Mouse (Mus musculus) neural tube, embryonic 14.5 days (tissue): ENCODE data around the gene Ror2. TPM values are rescaled to one million over a fixed set of nuclear protein-coding genes. Genes with fewer than 3 reads are reported as not detected.

Experiments
- ATAC-seq: fragments of 200-750 bp; cut with Nextera tagmentation; 2 replicates; pipeline ENCODE4 v1.8.0; 2017; ENCODE audit warnings: low read depth, mild to moderate bottlenecking, moderate TSS enrichment, moderate library complexity
- H3K27ac ChIP-seq: fragments of 300-500 bp; sonication (generic); 2 replicates; pipeline ENCODE4 v1.5.1; 2014; ENCODE audit warnings: low read depth, mild to moderate bottlenecking, control low read depth, low read length, moderate library complexity, mixed read lengths
- H3K27me3 ChIP-seq: fragments of 300-500 bp; sonication (generic); 2 replicates; pipeline ENCODE4 v1.6.1; 2014; ENCODE audit warnings: low read length; ENCODE audit not compliant: control insufficient read depth, insufficient read depth
- H3K36me3 ChIP-seq: fragments of 300-500 bp; sonication (generic); 2 replicates; pipeline ENCODE4 v1.6.1; 2014; ENCODE audit warnings: low read length, mixed read lengths; ENCODE audit not compliant: control insufficient read depth, insufficient read depth
- H3K4me1 ChIP-seq: fragments of 300-500 bp; sonication (generic); 2 replicates; pipeline ENCODE4 v1.6.1; 2014; ENCODE audit warnings: low read length; ENCODE audit not compliant: control insufficient read depth, insufficient read depth
- H3K4me2 ChIP-seq: fragments of 300-500 bp; sonication (generic); 2 replicates; pipeline ENCODE4 v1.6.1; 2014; ENCODE audit warnings: mild to moderate bottlenecking, low read depth, low read length, control low read depth
- H3K4me3 ChIP-seq: fragments of 300-500 bp; sonication (generic); 2 replicates; pipeline ENCODE4 v1.5.1; 2014; ENCODE audit warnings: low read depth, low read length, control low read depth, mixed read lengths
- H3K9ac ChIP-seq: fragments of 300-500 bp; sonication (generic); replicated peaks from 2 replicates; pipeline ENCODE4 v1.6.1; 2014; ENCODE audit warnings: low read depth, mild to moderate bottlenecking, control low read depth, low read length, mixed read lengths
- H3K9me3 ChIP-seq: fragments of 300-500 bp; sonication (generic); 2 replicates; pipeline ENCODE4 v1.6.1; 2016; ENCODE audit warnings: low read length; ENCODE audit not compliant: control insufficient read depth
- WGBS: fragments of 180-500 bp; shearing (Covaris S2); extraction: QIAGEN DNeasy Blood & Tissue Kit; methylation state at CpG from one replicate; pipeline ENCODE4 v1.1.7; 2014; 5-methylcytosine and 5-hydroxymethylcytosine counted together
- polyA plus RNA-seq: library from polyadenylated mRNA; unstranded; fragments of >200 nt; fragmentation: Nextera tagmentation; extraction: Ambion mirVana; gene quantifications from 2 replicates; pipeline ENCODE4 v1.2.1, GENCODE M21; 2014

Gene Ror2
- polyA plus RNA-seq, 1 experiment from 2014 or later = 1.1 TPM

GRCm38 (mm10) chr13:53248080-53248479 is 37.8 kb downstream of the Ror2 start:
- Histone ChIP-seq H3K36me3 (no peaks in the 10 kb centered on the region), H3K4me2 (no peak overlapping the region), H3K4me1 (no peaks in the 10 kb centered on the region), H3K27ac (no peak overlapping the region), H3K27me3 (no peaks in the 10 kb centered on the region), H3K9ac (no peak overlapping the region), H3K4me3 (no peak overlapping the region), H3K9me3 (no peaks in the 10 kb centered on the region)
- ATAC-seq = no peak
- WGBS = 46% methylated on average over 6 of the region's 6 CpGs

GRCm38 (mm10) chr13:53247175-53247574 is 38.7 kb downstream of the Ror2 start:
- H3K9me3 ChIP-seq = no peaks in the 10 kb centered on the region
- ATAC-seq = no peak
- no peak overlapping the region for H3K9ac ChIP-seq
- no peaks in the 10 kb centered on the region for H3K27me3 ChIP-seq
- no peaks in the 10 kb centered on the region for H3K36me3 ChIP-seq
- no peak overlapping the region for H3K27ac ChIP-seq
- no peaks in the 10 kb centered on the region for H3K4me1 ChIP-seq
- no peak overlapping the region for H3K4me3 ChIP-seq
- WGBS = 79% methylated on average over 6 of the region's 6 CpGs
- no peak overlapping the region for H3K4me2 ChIP-seq

GRCm38 (mm10) chr13:53244151-53244550 is 41.8 kb downstream of the Ror2 start:
- Histone ChIP-seq H3K9me3 (no peaks in the 10 kb centered on the region), H3K27me3 (no peaks in the 10 kb centered on the region), H3K9ac (no peak overlapping the region), H3K4me2 (no peak overlapping the region), H3K27ac (no peak overlapping the region), H3K4me3 (no peak overlapping the region), H3K36me3 (no peaks in the 10 kb centered on the region), H3K4me1 (no peaks in the 10 kb centered on the region)
- no peak for ATAC-seq
- 62% methylated on average over 8 of the region's 8 CpGs for WGBS

- no peak overlapping the region for H3K9ac ChIP-seq
- H3K4me1 ChIP-seq = peaks cover 8% of the 10 kb centered on the region
- H3K4me3 ChIP-seq = no peak overlapping the region
- WGBS = 59% methylated on average over 10 of the region's 10 CpGs
- no peaks in the 10 kb centered on the region for H3K36me3 ChIP-seq
- no peak overlapping the region for H3K4me2 ChIP-seq
- H3K9me3 ChIP-seq = no peaks in the 10 kb centered on the region
- H3K27ac ChIP-seq = no peak overlapping the region
- ATAC-seq = no peak
- H3K27me3 ChIP-seq = no peaks in the 10 kb centered on the region
These were observed 48.5 kb downstream of the Ror2 start for GRCm38 (mm10) chr13:53237455-53237854.

GRCm38 (mm10) chr13:53236434-53237401 is 49.2 kb downstream of the Ror2 start:
- 24% methylated on average over 18 of the region's 18 CpGs for WGBS
- H3K4me2 ChIP-seq = no peak overlapping the region
- peak; percentile 64 for ATAC-seq
- no peaks in the 10 kb centered on the region for H3K9me3 ChIP-seq
- no peak overlapping the region for H3K4me3 ChIP-seq
- H3K36me3 ChIP-seq = no peaks in the 10 kb centered on the region
- no peaks in the 10 kb centered on the region for H3K27me3 ChIP-seq
- H3K9ac ChIP-seq = no peak overlapping the region
- peaks cover 8% of the 10 kb centered on the region for H3K4me1 ChIP-seq
- H3K27ac ChIP-seq = no peak overlapping the region; the same call in 1 of the 2 replicates

GRCm38 (mm10) chr13:53235953-53236352 is 50.0 kb downstream of the Ror2 start:
- ATAC-seq = no peak
- H3K4me3 ChIP-seq = no peak overlapping the region
- no peak overlapping the region for H3K9ac ChIP-seq
- 14% methylated on average over 7 of the region's 7 CpGs for WGBS
- H3K4me2 ChIP-seq = no peak overlapping the region
- H3K4me1 ChIP-seq = peaks cover 8% of the 10 kb centered on the region
- H3K27ac ChIP-seq = no peak overlapping the region
- no peaks in the 10 kb centered on the region for H3K9me3 ChIP-seq
- no peaks in the 10 kb centered on the region for H3K27me3 ChIP-seq
- no peaks in the 10 kb centered on the region for H3K36me3 ChIP-seq

- Histone ChIP-seq H3K27ac (no peak overlapping the region), H3K9ac (no peak overlapping the region), H3K4me3 (no peak overlapping the region), H3K27me3 (no peaks in the 10 kb centered on the region), H3K4me2 (no peak overlapping the region), H3K36me3 (no peaks in the 10 kb centered on the region), H3K9me3 (no peaks in the 10 kb centered on the region), H3K4me1 (peaks cover 8% of the 10 kb centered on the region)
- no peak for ATAC-seq
- 4% methylated on average over 12 of the region's 12 CpGs for WGBS
These were observed 51.1 kb downstream of the Ror2 start for GRCm38 (mm10) chr13:53234844-53235243.

DNA sequence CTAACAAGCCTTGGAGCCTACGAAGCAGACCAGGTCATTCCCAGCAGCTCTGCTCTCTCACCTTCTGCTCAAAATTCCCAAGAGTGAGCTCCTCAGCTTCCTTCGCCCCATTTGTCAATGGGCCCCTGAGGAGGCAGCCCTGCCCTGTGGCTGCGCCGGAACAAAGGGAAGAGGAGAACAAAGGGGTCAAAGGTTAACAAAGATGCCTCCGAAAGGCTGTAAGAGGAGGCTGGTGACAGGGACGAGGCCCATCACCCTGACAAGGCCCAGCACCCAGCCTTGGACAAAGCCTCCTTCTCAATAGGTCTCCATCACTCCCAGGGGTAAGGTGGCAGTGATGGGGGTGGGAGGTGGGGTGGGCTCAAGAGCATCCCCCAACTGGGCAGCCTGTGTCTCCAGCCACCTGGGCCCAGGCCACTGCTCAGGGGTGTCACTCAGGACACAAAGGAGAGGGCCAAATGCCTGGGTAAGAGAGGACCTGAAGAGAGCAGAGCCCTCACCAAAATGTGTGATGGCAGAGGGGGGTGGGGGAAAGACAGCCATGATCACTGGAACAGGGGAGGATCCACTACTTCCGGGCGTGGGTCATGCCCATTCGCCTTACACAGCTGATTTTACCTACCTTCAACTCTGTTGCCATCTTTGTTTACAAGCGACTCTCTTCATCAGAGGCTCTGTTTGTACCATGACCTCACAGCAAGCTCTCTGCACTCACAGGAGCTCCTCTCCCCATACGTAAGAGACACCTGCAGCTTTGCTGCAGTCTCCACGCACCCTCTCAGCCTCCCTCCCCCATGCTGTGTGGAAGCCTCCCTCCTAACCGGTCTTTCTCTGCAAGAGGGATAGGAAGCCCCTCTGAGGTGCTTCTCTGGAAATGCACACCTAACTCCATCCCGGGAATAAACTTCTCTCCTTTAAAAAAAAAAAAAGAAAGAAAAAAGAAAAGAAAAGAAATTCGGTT is 51.8 kb downstream of the Ror2 start:
- no peak for ATAC-seq
- H3K9me3 ChIP-seq = no peaks in the 10 kb centered on the region
- no peak overlapping the region for H3K27ac ChIP-seq
- no peak overlapping the region for H3K9ac ChIP-seq
- H3K27me3 ChIP-seq = no peaks in the 10 kb centered on the region
- H3K4me3 ChIP-seq = no peak overlapping the region
- H3K36me3 ChIP-seq = no peaks in the 10 kb centered on the region
- peaks cover 8% of the 10 kb centered on the region for H3K4me1 ChIP-seq
- WGBS = 21% methylated on average over 15 of the region's 15 CpGs
- no peak overlapping the region for H3K4me2 ChIP-seq
